Mouse (Mus musculus) lung, postnatal 0 days (tissue): ENCODE results near the gene Grk5.

ENCODE experiments used
- CTCF ChIP-seq: IDR thresholded peaks from 2 replicates; pipeline ENCODE4 v1.5.1; 2016; ENCODE audit warnings: antibody characterized with exemption, mild to moderate bottlenecking
- EP300 ChIP-seq: IDR thresholded peaks from 2 replicates; pipeline ENCODE4 v1.6.1; 2016; ENCODE audit warnings: antibody characterized with exemption, mild to moderate bottlenecking, control low read depth

DNA sequence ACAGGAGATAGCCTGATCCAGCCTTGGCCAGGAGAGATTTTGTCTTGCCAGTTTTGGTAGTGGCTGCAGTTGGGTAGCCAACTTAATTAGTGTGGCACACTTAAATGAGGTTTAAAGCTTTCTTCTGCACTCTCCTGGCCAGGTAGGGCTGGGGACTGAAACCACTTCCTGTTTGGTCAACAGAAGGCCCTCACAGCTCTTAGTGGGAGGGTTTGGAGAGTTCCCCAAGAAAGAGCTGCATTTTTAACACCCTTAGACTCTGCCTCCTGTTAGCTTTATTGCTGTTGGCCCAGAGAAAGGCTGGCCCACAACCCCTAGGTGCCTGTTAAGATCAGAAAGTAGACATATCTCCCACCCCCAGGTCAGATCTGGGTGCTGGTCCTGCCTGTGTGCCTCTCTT lies 45.5 kb downstream of the Grk5 start:
- TF ChIP-seq EP300, result no peak
- no peak for TF ChIP-seq CTCF
